Mouse (Mus musculus) granulocyte monocyte progenitor cell, adult 5-6 weeks (primary cell): Measurements from ENCODE around the gene Trappc10. TPM values are rescaled to one million over a fixed set of nuclear protein-coding genes. Genes with fewer than 3 reads are reported as not detected.
"Not testable (repeated sequence)": the region's sequence is repeated elsewhere in the genome, so short reads cannot be mapped to it uniquely, and the experiment has no call there.

Experiments
- ATAC-seq: replicated peaks from 2 replicates; pipeline ENCODE4 v1.8.0; 2016; ENCODE audit warnings: mild to moderate bottlenecking, moderate TSS enrichment, inconsistent platforms; ENCODE audit not compliant: poor library complexity, severe bottlenecking
- total RNA-seq, 2 experiments: library from RNA; stranded (forward) in 1 of 2; stranded (reverse) in 1 of 2; fragments of 200-712, 200-1000 nt in 1 of 2; fragments of >200 nt in 1 of 2; fragmentation: Nextera tagmentation in 1 of 2; gene quantifications; 2 replicates each; pipeline ENCODE4 v1.2.3; 2014 to 2017

Trappc10 gene
- total RNA-seq, 2 experiments from 2014 or later, result 31.4 to 46.2 TPM

DNA sequence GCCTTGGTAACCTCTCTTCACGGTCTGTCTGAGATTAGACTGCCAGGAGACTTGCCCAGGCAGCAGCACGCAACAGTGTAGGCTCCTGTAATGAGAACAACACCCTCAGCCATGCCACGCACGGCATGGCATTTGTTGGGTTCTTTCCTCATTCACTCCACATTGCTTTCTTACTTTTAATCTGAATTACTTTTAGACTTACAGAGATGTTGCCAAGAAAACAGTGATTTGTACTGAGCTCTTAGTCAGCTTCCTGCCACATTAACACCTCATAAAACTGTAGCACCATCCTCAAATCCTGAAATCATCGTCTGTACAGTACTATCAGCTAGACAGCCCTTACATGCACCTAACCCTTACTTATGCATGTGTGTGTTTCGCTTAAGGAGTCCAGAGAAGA is 25.9 kb downstream of the Trappc10 start:
- no peak for ATAC-seq

DNA sequence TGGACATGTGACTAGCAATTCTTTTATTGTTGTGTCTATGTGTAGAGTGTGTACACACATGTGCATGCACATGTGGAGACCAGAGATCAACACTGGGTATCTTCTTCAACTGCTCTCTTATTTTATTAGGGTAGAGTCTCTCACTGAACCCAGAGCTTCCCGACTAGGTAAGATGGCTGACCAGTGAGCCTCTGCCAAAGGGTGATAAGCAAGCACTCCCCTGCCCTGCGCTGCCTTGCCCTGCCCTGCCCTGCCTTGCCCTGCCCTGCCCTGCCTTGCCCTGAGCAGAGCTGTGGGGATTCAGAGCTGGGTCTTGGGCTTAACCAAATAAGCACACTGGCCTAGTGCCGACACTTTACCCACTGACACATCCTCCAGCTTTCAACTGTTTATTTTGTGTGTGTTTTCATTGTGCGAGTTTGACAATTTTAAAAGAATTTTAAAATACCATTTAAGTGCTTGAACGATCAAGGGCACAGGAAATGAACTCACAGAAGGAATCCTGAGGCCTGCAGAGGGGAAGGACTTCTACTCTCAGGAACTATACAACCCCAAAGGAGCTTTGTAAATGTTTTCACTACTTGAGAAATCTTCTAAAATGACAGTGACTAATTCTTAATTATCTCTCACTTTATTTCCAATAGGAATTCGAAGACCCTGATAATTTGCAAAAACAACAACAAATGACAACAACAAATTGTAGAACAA is 27.9 kb downstream of the Trappc10 start:
- ATAC-seq, result no peak

DNA sequence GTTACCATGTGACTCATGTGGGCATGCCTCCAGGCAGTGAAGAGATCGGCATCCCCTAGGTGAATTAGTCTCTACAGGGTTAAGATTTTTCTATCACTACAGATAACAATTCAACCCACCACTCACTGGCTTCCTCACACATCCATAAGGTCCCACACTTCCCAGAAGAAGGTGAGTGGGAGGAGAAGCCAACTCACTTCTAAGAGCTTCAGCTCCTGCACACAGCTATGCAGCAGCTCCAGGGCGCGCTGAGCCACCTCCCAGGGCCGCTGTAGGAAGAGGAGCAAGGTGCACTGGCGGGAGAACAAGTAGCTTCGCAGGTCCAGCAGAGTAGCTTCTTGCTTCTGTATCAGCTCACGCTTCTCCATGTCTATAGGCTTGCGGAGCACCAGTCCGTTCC is 30.1 kb downstream of the Trappc10 start:
- no peak for ATAC-seq

DNA sequence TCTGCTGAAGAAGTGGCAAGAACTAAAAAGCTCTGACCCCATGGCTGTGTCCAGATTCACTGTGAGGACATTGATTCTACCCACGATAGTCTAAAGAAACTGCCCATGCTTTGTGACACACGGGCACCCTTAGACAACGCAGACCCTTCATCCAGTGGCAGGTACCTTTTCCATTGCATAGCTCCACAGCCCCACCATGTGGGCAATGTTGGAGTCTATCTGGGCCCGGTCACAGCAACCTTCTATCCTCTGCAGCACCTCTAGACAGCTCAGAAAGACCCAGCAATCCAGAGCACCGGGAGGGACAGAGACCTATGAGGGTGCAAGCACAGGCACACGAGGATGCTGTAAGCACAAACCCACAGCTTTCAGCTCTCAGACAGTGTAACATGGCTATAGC is 33.1 kb downstream of the Trappc10 start:
- ATAC-seq, result peak; percentile 37; the same call in 1 of the 2 replicates

DNA sequence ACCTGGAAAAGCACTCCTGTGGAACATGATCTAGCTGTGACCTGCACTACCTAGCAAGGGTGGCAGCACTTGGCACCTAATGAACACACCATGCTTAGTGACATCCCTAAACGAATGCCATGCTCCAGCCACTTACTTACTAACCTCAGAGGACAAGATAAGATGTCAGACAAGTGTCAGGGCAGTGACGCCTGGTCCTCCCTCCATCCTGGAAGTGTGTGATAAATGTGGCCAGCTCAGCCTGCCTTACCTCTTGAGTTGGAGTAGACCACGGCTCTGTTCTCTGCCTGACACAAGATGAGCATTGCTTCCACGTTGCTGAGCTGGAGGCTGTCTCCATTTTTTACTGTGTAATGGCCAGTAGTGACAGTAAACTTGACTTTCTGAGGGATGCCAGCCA is 43.3 kb downstream of the Trappc10 start:
- no peak for ATAC-seq

DNA sequence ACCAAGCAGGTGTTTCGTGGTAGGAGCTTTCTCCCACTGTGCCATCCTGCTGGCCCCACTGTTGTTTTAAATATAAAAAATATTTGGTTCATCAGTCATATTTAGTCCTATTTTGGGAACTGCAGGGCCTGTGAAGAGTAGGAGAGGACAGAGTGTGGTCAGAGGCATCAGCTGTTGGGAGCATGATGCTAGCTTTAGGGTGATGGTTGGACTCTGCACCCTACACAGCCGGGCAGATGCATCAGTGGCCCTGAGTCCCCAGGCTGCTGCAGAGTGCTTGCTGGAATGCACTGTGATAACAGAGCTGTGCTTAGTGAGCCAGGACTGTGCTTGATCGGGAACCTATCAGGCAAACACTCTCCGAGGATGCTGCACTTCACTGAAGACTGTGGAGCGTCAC is 51.5 kb downstream of the Trappc10 start:
- no peak for ATAC-seq

DNA sequence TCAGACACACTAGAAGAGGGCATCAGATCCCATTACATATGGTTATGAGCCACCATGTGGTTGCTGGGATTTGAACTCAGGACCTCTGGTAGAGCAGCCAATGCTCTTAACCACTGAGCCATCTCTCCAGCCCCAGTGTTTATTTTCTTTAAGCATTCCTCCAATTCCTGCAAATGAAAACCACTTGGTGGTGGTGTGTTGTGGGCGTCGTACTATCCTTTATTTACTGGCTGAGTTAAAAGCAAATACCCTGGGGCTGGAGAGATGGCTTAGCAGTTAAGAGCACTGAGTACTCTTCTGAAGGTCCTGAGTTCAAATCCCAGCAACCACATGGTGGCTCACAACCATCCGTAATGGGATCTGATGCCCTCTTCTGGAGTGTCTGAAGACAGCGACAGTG is 58.4 kb downstream of the Trappc10 start:
- not testable (repeated sequence) for ATAC-seq

DNA sequence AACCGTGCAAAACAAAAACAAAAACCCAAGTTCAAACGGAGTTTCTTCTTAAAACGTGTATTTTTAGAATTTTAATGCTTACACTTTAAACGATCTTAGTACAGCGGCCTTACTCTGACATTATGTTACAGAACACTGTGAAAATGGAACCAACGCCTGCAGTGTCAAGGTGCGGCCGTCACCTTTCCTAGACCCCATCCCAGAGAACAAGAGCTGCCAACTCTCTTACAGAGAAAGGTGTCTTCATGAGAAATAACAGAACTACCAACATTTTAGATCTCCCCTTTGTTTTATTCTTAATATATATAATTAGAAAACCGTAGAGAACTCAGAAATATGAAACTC is 59.1 kb downstream of the Trappc10 start:
- ATAC-seq, result peak; percentile 5; the same call in 1 of the 2 replicates

DNA sequence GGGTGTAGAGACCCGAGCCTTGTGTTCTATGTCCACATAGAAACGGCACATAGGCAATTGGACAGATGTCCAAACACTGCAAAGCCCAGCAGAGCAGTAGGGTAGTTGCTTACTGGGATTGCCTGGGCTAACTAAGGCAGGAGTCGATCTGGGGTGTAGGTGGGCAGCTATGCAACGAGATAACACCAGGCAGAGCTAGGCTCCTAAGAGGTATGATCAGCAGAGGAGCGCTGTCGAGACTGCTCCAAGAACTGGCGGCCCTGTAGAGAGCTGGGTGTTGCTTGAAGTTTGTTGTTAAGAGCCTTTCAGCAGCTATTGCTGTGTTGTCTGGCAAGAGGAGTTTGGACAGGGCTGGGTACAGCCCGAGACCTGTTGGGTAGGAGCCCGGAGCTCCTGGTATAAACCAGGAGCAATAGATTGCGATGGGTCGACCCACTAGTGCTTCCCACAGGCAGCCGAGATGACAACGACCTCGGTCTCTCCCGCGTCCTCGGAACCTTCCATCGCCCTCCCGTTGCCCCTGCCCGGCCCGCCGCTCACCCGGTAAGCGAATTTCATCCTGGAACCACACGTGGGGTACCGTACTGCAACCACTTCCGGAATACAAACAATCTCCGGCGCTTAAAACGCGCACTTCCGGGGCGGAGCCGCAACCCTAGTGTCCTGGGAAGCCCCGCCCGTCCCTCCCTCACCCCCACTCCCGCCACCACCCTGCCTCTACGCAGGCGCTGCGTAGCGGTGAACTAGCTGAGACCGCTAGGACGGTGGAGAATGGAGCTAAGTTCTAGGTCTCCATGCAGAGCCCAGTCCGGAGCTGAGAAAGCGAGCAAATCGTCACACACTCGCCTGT is 59.7 kb downstream of the Trappc10 start, which contains the start of gene Pwp2:
Pwp2 (minus strand) TSS at position 619 of the 850 bp plus-strand sequence.
- ATAC-seq, result peak; percentile 90

DNA sequence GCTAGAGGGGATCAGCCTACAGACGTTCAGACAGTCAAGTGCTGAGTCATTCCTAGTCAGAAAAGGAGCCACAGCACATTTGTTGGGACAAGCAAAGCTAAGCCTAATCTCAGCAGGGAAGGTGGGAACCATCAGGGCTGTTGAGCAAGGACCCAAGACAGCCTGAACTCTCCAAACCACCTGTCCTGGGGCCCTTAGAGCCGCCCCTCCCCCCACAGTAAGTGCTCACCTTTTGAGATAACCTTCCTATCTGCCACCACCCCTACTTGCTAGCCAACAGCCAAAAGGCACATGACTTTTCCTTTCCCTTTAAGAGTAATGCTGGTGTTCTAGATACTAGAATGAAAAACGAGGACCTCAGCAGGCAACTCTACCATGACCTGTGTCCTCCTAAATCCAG is 60.9 kb downstream of the Trappc10 start:
- ATAC-seq, result no peak

DNA sequence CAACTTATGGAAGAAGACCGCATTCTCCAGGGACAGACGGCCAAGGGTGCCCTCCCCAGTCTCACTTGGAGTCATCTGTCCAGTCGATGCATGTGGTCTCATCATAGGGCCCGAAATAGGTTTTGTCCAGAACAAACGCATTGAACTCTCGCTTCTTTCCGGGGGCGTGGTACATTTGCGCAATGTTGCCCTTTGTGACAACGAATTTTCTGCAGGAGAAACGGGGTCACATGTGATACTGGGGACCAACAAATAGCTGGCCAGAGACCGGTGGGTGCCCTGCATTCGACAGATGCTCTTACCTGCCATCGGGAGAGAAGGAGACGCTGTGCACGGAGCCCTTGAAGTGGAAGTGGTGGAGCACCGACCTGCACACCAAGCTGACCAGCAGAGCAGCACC is 62.1 kb downstream of the Trappc10 start:
- ATAC-seq, result no peak

DNA sequence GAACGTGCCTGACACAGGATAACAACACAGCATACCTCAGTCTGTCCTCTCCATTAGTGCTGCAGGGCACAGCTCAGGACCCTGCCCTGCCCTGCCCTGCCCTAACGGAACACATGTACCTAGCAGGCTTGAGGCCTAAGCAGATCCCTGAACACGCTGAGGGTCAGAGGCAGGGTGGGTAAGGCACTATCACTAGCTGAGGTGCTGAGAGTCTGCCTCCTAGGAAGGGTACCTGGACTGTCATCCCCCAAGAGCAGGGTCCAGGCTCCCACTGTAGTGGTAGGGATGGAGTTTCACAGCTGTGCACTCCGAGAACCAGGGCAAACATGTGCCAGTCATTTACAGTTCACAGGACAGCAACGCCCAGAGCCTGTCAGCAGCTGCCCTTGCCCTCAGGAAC is 70.0 kb downstream of the Trappc10 start:
- no peak for ATAC-seq

DNA sequence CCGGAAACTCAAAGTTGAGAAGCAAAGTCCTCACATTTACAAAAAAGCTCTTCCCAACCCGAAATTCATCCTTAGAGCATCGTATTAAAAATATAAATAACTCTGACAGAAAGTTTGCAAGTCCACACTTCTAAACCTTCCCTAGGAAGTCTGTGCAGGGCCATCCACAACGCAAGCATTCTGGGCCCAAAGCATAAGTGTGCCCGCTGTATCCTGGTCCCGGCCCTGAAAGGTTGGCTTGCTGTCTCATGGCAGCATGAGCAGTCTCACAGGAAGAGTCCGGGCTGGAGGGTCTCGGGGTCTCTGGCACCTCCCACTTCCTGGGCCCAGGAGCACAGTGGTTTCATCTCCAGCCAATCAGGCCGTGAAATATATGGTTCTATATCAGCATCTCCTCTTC is 72.9 kb downstream of the Trappc10 start:
- no peak for ATAC-seq

DNA sequence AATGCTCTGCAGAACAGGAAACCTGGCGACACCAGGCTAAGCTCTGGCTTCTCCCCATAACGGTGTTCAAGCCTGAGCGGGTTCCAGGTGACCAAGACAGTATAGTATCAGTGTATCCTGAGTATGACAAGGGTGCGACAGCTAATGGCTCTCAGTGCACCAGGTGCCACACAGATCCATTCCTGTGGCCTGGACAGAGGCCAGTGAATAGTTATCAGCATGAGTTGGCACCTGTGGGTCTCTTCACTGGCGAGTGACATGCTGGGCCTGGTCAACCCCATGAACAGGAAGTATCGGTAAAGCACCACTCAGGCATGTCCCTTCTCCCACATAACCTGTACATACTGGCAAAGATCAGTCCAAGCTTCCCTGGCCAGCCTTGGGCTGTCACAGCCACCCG is 73.4 kb downstream of the Trappc10 start:
- no peak for ATAC-seq

DNA sequence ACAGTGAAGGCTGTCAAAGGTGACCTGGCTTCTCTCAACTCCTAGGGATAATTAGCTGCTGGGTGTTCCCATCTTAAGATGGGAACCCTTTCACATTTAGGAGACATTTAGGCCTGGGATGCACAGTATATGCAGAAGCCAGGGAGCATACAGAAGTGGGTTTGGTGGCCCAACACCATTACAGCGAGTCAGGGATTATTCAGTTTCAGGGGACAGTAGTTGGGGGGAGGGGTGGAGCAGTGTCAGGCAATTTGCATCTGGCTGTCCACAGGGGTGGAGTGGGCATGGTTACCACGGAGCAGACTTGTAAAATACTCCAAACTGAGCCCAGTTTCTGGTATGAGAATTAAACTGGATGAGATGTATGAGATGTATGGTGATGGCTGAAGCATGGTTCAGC is 74.0 kb downstream of the Trappc10 start:
- no peak for ATAC-seq

DNA sequence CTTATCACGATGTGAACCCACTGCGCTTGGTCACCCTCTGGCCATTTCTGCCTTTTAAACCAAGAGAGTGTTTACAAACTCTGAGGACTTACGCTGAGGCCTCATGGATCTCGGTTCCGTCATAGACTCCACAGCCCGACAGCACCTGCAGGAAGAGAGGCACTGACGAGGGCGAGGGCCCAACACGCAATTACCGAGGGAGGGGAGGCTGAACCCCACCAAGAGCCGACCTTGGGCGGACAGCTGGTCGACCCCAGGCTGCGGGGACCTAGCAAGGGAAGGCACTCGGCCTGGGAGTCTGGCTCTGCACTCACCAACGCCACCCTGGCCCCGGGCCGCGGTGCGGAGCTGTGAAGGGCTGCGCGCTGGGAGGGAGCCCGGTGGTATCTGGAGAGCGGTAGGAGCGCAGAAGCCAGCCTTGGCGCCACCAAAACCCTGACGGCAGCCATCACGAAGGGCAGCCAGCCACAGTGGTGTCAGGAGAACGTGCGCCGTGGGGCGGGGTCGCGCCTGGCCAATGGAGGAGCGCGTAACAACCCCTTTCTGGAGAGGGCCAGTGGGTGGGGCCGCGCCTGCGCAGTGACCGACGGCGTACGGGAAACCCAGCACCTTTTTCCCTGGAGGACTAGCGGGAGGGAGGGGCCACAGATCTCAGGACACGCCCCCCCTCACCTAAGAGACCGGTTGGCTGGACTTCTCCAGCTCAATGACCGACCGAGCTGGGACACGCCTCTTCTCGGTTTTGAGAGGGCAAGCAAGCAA is 75.0 kb downstream of the Trappc10 start, which contains the start of gene D10Jhu81e:
D10Jhu81e (minus strand) TSS at position 502 of the 762 bp plus-strand sequence.
- ATAC-seq, result peak; percentile 90

DNA sequence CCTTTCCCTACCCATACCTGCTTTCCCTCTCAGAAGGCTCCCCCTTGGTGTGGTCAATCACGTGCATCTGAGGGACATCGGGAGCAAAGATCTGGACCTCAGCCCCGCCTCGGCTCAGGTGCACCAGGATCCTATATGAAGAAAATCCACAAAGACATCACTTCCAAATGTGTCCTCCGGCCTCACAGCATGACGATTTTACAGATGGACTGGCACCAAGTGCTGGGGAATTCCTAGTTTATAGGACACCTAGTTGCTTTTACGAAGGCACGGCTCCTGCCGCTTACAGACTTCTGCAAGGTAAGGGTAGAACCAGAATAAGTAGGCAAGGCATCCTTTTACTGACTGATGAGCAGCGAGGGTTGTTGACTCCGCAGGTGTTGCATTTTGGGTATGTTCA is 75.6 kb downstream of the Trappc10 start:
- no peak for ATAC-seq

DNA sequence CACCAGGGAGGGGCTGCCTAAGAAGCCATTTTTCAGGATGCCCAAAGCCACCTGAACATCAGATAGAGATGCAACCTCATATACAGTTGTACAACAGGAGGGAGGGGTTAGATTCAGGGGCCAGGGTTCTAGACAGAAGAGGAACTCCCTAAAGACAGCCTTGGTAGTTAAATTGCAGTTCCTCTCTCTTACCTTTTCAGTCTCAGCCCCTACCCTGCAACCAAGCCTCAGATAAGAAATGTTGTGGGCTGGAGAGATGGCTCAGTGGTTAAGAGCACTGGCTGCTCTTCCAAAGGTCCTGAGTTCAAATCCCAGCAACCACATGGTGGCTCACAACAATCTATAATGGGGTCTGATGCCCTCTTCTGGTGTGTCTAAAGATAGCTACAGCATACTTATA is 76.7 kb downstream of the Trappc10 start:
- no peak for ATAC-seq

DNA sequence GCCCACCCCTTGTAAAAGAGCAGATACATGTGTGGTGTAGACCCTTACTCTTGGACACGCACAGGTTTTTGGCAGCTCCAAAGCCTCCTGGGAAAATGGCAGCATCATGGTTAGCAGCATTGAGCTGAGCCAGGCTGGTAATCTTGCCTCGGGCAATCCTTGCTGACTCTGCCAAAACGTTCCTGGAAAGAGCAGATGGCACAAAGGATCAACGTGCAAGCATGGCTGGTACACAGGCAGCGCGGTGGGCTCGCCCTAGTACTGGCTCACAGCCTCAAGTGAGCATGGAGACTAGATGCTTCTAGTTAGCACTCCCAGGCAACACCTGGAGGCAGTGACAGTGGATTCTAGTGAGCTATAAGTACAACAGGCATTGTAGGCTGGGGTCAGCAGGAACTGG is 77.1 kb downstream of the Trappc10 start:
- no peak for ATAC-seq

DNA sequence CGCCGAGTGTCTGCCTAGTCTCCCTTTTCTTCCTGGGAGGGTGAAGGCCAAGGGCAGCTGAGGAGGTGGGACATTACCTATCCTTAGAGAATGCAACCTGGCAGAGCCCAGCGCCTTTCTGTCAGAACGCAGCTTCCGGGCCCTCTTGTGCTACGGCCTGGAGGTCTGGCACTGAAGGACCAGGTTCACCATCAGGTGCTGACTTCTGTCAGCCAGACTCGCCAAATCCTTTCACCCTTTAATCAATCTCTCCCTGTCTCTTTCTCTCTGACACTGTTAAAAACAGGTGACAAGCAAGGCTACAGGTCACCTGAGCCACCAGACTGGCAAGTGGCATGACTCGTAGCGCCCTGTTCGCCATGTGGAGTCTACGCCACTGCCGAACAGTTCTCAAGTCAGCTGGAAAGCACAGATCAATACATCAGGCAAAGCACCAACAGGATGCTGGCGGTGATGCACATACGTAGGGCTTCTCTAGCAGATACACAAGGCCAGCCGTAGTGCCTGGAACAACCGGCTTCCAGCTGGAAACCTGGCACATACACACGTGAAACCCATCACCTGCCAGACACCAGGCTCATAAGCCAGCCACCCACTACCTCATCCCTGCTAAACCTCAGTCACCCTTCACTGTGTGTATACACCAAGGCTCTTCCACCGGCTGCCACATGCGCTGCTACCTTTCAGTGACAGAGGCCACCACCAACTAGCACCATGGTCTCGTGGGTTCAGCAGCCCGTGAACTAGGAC is 79.0 kb downstream of the Trappc10 start:
- no peak for ATAC-seq
